Mouse (Mus musculus) frontal cortex, postnatal 36 days (tissue): ENCODE results near the gene Mt1.
"Not testable (repeated sequence)": the region's sequence is repeated elsewhere in the genome, so short reads cannot be mapped to it uniquely, and the experiment has no call there.

Experiments used
- DNase-seq, 2 experiments: peaks; one replicate each; pipeline ENCODE4 v3.0.0; 2022; ENCODE audit warnings: low spot score in 2 of 2

Gene Mt1

GRCm38 (mm10) chr8:94178857-94179712 lies at the start of gene Mt1:
Gene Mt1 (plus strand): TSS chr8:94179082.
- peak; percentile 85 to 91 for DNase-seq

- DNase-seq, result no peak
Observed at GRCm38 (mm10) chr8:94129133-94129789, 49.6 kb upstream of the Mt1 start.

DNA sequence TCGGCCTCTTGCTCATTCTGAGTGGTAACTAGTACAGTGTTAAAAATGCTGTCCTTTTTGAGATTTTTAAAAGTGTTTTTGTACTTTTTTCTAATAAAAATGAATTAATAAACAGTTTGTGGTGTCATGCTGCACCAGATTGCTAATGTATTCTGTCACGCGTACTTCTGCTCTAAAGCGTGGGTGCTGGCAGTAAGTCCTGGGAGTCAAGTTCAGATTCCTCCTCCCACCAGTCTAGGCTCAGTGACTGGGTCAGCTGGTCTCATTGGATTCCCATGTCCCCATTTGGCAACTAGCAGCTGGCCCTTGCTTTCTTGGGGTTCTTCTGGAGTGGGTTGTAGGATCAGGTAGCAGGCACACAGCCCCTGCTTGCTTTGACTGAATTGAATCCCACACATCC lies 48.8 kb upstream of the Mt1 start:
- DNase-seq, result no peak

- no peak for DNase-seq
Observed at GRCm38 (mm10) chr8:94132096-94132495, 46.8 kb upstream of the Mt1 start.

DNA sequence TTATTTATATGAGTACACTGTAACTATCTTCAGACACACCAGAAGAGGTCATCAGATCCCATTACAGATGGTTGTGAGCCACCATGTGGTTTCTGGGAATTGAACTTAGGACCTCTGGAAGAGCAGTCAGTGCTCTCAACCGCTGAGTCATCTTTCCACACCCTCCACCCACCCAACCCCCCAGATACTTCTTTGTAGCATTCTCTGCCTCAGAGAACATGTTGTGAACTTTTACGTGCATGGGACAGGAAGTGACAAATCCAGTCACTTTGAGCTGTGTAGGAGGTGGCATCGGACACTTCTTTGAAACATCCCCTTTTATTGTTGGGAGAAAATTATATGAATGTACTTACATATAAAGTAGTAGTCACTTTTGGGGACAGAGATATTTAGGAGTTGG lies 44.3 kb upstream of the Mt1 start:
- DNase-seq, result not testable (repeated sequence)

- DNase-seq, result no peak
Observed at GRCm38 (mm10) chr8:94135556-94135955, 43.3 kb upstream of the Mt1 start.

DNA sequence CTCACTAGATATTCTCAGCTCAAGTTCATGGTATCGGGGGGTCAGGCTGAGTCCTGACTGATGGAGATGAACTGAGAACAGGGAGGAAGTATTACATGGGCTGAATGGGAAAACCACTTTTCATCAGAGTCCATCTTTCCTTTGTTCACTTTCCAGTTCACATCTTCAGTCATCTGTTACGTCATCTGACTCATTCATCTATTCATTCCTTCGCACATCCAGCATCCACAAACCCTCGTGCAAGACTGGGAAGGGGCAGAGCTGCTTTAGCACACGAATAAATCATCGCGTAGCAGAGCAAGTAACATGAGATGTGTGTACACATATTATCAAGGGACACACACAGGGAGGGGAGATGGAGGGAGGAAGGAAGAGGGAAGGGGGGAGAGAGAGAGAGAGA lies 42.7 kb upstream of the Mt1 start:
- no peak for DNase-seq

GRCm38 (mm10) chr8:94136933-94137332 lies 41.9 kb upstream of the Mt1 start, which contains the start of gene Mt4:
Gene Mt4 (plus strand): TSS chr8:94137197.
- DNase-seq, result no peak

GRCm38 (mm10) chr8:94140266-94140795 lies 38.6 kb upstream of the Mt1 start:
- DNase-seq, result no peak

DNA sequence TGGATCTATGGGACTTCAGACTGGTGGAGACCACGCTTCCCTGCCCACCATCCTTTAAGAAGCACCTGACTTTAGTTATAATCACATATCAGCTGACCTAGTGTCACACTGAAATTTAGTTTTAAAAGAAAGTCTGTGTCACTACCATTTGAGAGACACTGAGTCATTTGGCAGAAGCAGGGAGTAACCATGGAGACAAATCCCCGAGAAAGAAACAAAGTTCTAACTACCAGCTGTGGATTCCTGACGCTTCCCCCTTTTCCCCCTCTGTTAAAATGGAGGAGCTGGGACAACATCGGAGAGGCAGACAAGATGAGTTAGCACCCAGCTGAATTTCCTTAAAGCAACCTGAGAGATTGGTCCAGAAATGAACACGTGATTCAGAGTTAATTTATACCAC lies 30.6 kb upstream of the Mt1 start:
- peak in 1 of 2 experiments; percentile 49 for DNase-seq

GRCm38 (mm10) chr8:94150925-94151324 lies 28.0 kb upstream of the Mt1 start:
- DNase-seq, result no peak

DNA sequence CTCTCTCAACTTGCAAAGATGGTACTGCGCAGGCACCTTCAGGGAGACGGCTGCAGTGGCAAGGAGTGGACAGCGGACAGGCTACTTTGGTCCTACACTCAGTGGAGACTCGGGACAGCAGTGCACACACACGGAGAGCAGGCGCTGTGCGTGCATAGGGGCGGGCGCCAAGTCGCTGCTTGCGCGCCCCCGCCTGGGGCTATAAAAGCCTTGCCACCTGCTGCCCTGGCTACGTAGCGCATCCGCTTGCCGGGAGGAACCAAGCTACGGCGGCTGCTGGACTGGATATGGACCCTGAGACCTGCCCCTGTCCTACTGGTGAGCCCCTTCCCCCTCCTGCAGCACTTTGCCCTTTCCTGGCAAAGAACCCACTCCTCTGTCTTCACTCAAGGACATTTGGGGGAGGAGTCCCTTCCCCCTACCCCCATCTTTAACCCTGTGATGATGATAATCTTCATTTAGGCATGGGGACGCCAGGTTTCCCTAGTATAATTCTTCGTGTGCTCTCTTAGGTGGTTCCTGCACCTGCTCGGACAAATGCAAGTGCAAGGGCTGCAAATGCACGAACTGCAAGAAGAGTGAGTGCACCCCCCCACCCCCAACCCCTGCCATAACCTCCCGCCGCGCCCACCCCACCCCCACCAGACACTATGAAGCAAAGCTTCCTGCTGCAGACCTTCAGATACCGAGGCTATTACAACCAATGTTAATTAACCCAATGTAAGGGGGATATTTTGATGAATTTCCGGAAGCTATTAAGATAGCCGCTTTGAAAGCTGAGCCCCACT lies 26.2 kb upstream of the Mt1 start, which contains the start of gene Mt3:
Gene Mt3, plus strand, starts transcription at position 95 of the 788 bp plus-strand sequence.
- peak; percentile 88 to 90 for DNase-seq

DNA sequence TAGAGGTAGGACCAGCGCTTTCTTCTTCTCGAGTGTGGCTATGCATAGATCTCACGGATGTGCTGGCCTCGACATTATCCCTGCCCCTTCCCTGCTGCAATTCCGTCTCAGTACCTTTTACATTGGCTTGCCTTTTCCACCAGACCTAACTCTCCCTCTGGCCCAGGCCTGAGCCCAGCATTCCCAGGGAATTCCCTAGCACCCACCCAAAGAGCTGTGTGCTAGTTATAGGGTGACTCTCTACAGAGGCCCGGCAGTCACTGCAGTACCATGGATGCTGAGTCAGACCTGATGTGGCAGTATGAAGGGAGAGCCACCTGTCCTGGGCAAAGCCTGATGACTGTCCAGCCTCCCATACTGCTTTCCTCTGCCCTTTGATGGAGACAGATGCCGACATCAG lies 25.4 kb upstream of the Mt1 start:
- DNase-seq, result peak; percentile 56 to 60

GRCm38 (mm10) chr8:94154537-94154936 lies 24.3 kb upstream of the Mt1 start:
- no peak for DNase-seq

DNA sequence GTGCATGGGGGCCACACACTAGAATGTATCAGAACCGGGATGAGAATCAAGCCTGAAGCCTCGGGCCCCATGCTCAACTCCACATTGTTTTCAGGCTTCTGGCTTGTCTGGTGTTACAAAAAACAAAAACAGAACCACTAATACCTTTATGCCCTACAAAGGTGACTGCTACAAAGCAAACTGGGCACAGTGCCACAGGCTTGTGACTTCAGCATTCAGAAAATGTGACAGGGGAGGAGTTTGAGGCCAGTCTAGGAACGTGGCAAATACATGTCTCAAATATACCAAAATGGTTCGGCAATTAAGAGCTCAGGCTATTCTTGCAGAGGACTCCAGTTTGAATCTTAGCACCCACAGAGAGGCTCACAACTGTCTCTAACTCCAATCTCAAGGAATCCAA lies 22.8 kb upstream of the Mt1 start:
- no peak for DNase-seq

- not testable (repeated sequence) for DNase-seq
Observed at GRCm38 (mm10) chr8:94165772-94166171, 13.1 kb upstream of the Mt1 start.

- DNase-seq, result peak; percentile 97
Observed at GRCm38 (mm10) chr8:94167244-94167643, 11.6 kb upstream of the Mt1 start.

DNA sequence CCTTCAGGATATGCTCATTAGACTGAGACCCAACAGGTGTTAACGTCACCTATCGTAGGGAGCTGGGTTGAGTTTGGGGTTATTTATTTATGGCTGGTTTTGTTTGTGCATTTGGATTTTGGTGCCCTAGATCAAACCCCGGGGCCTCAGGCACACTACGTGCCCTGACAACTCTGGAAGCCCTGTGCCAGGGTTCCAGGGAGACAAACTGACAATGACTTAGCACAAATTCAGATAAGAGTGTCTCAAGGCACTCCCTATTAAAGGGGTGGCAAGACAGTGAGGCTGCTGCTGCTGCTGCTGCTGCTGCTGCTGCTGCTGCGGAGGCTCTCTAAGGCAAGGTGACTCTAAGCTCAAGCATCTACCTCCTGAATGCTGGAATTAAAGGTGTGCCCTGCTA lies 9.3 kb upstream of the Mt1 start:
- DNase-seq, result no peak

DNA sequence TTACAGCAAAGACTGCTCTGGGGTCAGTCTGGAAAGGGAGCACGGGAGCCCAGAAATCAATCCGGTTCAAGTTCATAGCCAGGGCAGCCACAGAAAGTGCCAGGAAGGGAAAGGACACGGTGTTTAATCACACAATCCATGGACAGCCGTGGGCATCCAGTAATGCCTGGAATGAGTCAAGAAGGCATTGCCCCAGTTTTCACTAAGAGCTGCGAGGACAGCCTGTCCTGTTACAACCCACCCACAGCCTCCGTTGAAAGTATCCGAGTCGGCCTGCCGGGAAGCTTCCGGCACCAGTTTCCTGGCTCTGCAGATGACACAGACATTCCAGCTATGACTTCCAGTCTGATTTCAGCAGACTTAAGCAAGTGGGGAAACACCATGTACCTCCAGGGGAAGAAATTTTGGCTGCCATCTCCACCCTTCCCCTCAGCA lies 7.5 kb upstream of the Mt1 start:
- DNase-seq, result no peak

GRCm38 (mm10) chr8:94172075-94172808 lies 6.6 kb upstream of the Mt1 start, which contains the start of gene Mt2:
Gene Mt2 (plus strand): TSS chr8:94172664.
- peak in 1 of 2 experiments; percentile 71 for DNase-seq
